Mouse (Mus musculus) megakaryocyte, embryonic 14.5 days (primary cell): ENCODE data around the gene Taok3.

ENCODE experiments used
- FLI1 ChIP-seq: IDR thresholded peaks from 2 replicates; pipeline ENCODE4 v1.6.1; 2012; ENCODE audit warnings: low read length, inconsistent platforms, mixed read lengths
- GATA1 ChIP-seq: IDR thresholded peaks from 3 replicates; pipeline ENCODE4 v1.6.1; 2012; ENCODE audit warnings: mixed read lengths, low read length, inconsistent platforms, borderline replicate concordance

GRCm38 (mm10) chr5:117117716-117118115 lies 2.2 kb upstream of the Taok3 start:
- no peak for TF ChIP-seq GATA1
- no peak for TF ChIP-seq FLI1
